Mouse (Mus musculus) intestine, embryonic 16.5 days (tissue): ENCODE data around the gene Mlh3. TPM values are rescaled to one million over a fixed set of nuclear protein-coding genes. Genes with fewer than 3 reads are reported as not detected.

ENCODE experiments used
- ATAC-seq: fragments of 200-750 bp; cut with Nextera tagmentation; 2 replicates; pipeline ENCODE4 v1.8.0; 2017; ENCODE audit warnings: moderate TSS enrichment, moderate library complexity
- H3K27ac ChIP-seq: fragments of 300-500 bp; sonication (generic); 2 replicates; pipeline ENCODE4 v1.5.1; 2014; ENCODE audit warnings: mild to moderate bottlenecking, low read length
- H3K27me3 ChIP-seq: fragments of 300-500 bp; sonication (generic); replicated peaks from 2 replicates; pipeline ENCODE4 v1.6.1; 2014; ENCODE audit warnings: low read length, control low read depth, mixed read lengths; ENCODE audit not compliant: control insufficient read depth, insufficient read depth
- H3K36me3 ChIP-seq: fragments of 300-500 bp; sonication (generic); 2 replicates; pipeline ENCODE4 v1.6.1; 2014; ENCODE audit warnings: low read length, control low read depth; ENCODE audit not compliant: control insufficient read depth, insufficient read depth
- H3K4me1 ChIP-seq: fragments of 300-500 bp; sonication (generic); 2 replicates; pipeline ENCODE4 v1.6.1; 2014; ENCODE audit warnings: low read length, control low read depth, mixed read lengths; ENCODE audit not compliant: control insufficient read depth, insufficient read depth
- H3K4me2 ChIP-seq: fragments of 300-500 bp; sonication (generic); 2 replicates; pipeline ENCODE4 v1.6.1; 2014; ENCODE audit warnings: low read depth, low read length, control low read depth
- H3K4me3 ChIP-seq: fragments of 300-500 bp; sonication (generic); 2 replicates; pipeline ENCODE4 v1.5.1; 2014; ENCODE audit warnings: mild to moderate bottlenecking, low read length
- H3K9ac ChIP-seq: fragments of 300-500 bp; sonication (generic); 2 replicates; pipeline ENCODE4 v1.6.1; 2014; ENCODE audit warnings: low read depth, low read length
- H3K9me3 ChIP-seq: fragments of 300-500 bp; sonication (generic); 2 replicates; pipeline ENCODE4 v1.6.1; 2016; ENCODE audit warnings: low read length, control low read depth; ENCODE audit not compliant: control insufficient read depth
- WGBS: fragments of 180-500 bp; shearing (Covaris S2); extraction: QIAGEN DNeasy Blood & Tissue Kit; methylation state at CpG from one replicate; pipeline ENCODE4 v1.1.7; 2014; 5-methylcytosine and 5-hydroxymethylcytosine counted together
- polyA plus RNA-seq: library from polyadenylated mRNA; unstranded; fragments of >200 nt; fragmentation: Nextera tagmentation; extraction: Ambion mirVana; gene quantifications from 2 replicates; pipeline ENCODE4 v1.2.1, GENCODE M21; 2015

Gene Mlh3
- polyA plus RNA-seq, 1 experiment from 2014 or later = 5.5 TPM

DNA sequence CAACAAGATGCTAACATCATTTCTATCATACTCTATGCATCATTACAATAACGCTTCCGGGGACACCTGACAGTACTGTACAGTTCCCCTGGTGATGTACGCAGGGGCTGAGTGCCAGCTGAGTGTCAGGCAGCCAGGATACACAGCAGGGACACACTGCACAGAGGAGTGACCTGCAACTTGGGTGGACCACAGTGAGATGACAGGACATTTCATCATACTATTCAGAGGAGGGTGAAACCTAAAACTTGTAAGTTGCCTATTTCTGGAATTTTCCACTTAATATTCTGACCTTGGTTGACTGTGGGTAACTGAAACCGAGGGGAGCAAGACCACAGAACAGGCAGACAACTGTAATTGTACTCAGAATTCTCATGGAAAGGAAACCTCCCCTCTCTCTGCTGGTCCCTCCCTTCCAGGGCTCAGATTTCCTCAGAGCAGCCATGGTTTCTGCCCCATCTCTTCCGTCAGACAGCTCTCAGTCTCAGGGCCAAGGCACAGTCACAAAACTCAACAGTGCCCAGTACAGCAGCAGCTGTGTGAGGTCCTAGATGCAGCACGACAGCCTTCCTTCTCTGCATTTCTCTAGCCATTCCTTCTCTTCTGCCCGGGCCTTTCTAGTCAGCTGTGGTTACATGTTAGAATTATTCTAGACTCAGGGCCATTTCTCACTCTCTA lies 14.2 kb downstream of the Mlh3 start:
- no peaks in the 10 kb centered on the region for H3K36me3 ChIP-seq
- H3K27me3 ChIP-seq = no peaks in the 10 kb centered on the region
- no peak overlapping the region for H3K4me2 ChIP-seq
- no peaks in the 10 kb centered on the region for H3K9me3 ChIP-seq
- no peak overlapping the region for H3K4me3 ChIP-seq
- 67% methylated on average over 7 of the region's 7 CpGs for WGBS
- H3K9ac ChIP-seq = no peak overlapping the region
- ATAC-seq = no peak
- no peaks in the 10 kb centered on the region for H3K4me1 ChIP-seq
- H3K27ac ChIP-seq = no peak overlapping the region

DNA sequence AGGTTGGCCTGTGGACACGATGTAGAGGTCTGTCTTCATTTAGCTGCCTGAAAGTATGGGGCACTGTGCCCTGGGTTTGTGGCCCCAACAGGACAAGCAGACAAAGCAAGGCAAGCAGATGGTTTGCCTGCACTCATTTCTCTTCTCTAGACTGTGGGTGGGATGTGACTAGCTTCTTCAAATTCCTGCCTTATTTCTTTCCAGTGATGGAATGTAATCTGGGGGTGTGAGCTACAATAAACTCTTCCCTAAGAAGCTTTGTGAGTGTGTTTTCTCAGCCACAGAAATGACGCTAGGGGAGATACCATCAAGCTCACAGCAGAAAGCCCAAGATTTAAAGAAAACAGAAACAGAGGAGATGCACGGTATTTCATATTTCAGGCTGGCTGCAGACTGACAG lies 18.3 kb downstream of the Mlh3 start:
- Histone ChIP-seq H3K27me3 (no peaks in the 10 kb centered on the region), H3K36me3 (no peaks in the 10 kb centered on the region), H3K4me1 (no peaks in the 10 kb centered on the region), H3K4me2 (no peak overlapping the region), H3K9ac (no peak overlapping the region), H3K9me3 (no peaks in the 10 kb centered on the region), H3K27ac (no peak overlapping the region), H3K4me3 (no peak overlapping the region)
- no peak for ATAC-seq
- 73% methylated on average over 3 of the region's 3 CpGs for WGBS

DNA sequence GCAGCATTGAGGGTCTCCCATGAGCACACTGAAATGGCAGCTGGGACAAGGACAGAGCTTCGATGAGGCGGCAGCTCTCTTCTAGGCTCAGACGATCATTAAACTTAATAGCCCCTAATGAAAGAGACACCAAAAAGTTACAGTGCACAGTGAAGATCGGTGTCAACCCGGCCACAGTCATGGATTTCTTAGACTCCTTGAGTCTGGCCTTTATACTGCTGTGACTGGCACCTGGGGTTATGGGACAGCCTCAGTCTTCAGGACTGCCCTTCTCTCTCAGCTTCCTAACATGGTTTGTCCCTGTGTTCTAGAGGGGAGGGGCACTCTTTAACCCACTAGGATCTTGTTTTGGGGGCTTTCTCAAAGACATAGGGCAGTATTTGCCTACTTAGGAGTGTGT lies 32.8 kb downstream of the Mlh3 start:
- no peak overlapping the region for H3K27ac ChIP-seq
- H3K9ac ChIP-seq = no peak overlapping the region
- no peaks in the 10 kb centered on the region for H3K9me3 ChIP-seq
- no peak overlapping the region for H3K4me2 ChIP-seq
- ATAC-seq = no peak
- 80% methylated on average over 5 of the region's 5 CpGs for WGBS
- H3K36me3 ChIP-seq = no peaks in the 10 kb centered on the region
- no peaks in the 10 kb centered on the region for H3K4me1 ChIP-seq
- H3K27me3 ChIP-seq = no peaks in the 10 kb centered on the region
- no peak overlapping the region for H3K4me3 ChIP-seq

DNA sequence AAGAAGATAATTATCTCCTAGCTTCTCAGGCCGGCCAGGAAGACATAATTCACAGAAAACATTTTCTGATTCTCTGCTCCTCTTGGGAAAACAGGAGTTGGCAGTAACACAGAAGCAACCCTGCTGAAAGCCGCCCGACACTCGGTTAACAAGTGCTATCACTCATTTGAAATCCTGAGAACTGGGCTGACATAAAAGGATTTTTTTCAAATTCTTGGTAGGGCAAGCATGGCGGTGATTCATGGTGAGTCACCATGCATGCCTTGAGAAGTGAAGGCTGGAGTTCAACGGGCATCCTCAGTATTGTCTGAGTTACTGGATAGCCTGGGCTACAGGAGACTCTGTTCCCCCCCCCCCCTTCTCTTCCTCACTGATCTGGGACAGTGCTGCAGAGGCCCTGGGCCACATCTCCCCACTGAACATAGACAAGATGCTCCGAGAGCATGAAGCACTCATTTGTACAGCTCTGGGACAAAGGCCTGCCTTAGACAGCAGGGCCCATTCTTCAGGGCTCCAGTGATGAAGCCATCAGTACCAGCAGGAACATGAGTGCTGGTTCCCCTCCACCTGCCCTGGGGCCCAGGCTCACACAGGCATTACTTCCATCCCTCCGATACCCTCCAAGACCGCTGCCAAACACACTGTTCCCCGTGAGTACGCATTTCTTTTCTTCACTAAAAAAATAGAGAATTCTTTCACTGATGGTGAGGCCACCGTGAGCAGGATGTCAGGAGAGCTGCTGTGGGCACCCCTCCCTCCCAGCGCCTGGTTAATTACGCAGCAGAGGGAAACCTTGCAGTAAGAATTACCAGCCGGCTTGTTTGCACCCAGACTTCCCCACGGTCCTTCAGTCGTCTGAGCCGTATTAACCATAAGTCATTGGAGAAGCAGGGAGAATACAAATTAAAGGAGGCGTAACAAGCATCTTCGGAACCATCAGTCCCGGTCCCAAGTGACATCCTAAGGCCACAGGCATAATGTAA lies 36.7 kb downstream of the Mlh3 start:
- H3K4me3 ChIP-seq = no peak overlapping the region
- H3K9me3 ChIP-seq = no peaks in the 10 kb centered on the region
- H3K4me2 ChIP-seq = no peak overlapping the region
- no peaks in the 10 kb centered on the region for H3K36me3 ChIP-seq
- ATAC-seq = no peak
- WGBS = 79% methylated on average over 21 of the region's 21 CpGs
- H3K27me3 ChIP-seq = no peaks in the 10 kb centered on the region
- no peak overlapping the region for H3K9ac ChIP-seq
- H3K27ac ChIP-seq = no peak overlapping the region
- no peaks in the 10 kb centered on the region for H3K4me1 ChIP-seq

DNA sequence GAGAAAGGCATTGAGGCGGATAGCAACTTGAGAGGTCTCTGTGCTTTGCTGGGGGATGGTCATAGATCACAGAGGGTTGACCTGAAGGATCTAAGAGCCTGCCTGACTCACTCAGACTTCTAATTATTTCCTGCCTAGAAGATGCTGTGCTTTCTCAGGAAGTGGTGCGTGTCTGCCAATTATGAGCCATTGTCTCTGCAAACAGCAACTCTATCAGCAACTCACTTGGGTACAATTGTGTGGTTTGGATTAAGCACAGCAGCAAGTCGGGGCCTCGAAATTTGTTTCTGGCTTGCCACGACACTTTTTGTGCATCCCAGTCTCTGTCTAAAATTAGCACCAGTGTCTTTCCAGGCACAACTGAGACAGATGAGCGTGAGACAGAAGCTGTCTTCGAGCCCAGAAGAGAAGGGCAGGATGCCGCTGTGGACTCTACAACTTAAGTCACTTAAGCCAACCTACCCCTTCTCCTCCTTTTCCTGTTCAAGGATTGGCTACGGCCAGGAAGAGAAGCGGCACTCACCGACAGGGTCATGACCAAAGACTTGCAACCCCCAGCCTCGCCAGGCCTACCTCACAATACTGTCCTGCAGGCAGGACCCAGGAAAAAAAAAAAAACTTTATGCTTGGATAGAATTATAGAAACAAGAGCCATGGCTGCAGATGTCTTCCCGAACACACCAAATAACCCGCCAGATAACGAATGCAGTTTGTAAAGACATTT lies 42.4 kb downstream of the Mlh3 start:
- ATAC-seq = no peak
- H3K9ac ChIP-seq = no peak overlapping the region
- H3K4me2 ChIP-seq = no peak overlapping the region

DNA sequence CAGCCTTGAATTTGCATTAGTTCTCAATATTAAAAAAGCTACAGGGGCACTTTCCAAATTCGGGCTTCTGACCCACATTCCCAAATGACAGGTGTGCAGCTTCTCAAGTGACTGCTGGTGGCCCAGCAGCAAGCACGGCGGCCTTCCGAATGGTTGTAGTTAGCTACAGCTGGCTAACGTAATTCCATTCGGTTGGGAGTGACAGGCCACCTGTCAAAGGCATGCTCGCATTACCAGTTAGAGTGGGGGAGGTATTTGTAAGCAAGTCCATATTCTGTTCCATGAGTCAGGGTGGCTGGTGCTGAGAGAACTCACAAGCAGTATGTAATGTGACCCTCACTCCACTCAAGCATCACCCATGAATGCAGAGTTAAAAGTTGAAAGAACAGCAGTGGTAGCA lies 43.2 kb downstream of the Mlh3 start:
- 47% methylated on average over 7 of the region's 7 CpGs for WGBS
- Histone ChIP-seq H3K36me3 (peaks cover 17% of the 10 kb centered on the region), H3K27me3 (no peaks in the 10 kb centered on the region), H3K4me2 (no peak overlapping the region), H3K27ac (no peak overlapping the region), H3K4me1 (no peaks in the 10 kb centered on the region), H3K9me3 (no peaks in the 10 kb centered on the region), H3K9ac (no peak overlapping the region), H3K4me3 (no peak overlapping the region)
- ATAC-seq = no peak

More for the DNA sequence above, 42.4 kb downstream of the Mlh3 start:
- whole genome bisulfite sequencing = 69% methylated on average over 15 of the region's 15 CpGs
- Histone ChIP-seq H3K27ac (no peak overlapping the region), H3K27me3 (no peaks in the 10 kb centered on the region), H3K4me1 (no peaks in the 10 kb centered on the region), H3K9me3 (no peaks in the 10 kb centered on the region), H3K36me3 (peaks cover 15% of the 10 kb centered on the region), H3K4me3 (no peak overlapping the region)

DNA sequence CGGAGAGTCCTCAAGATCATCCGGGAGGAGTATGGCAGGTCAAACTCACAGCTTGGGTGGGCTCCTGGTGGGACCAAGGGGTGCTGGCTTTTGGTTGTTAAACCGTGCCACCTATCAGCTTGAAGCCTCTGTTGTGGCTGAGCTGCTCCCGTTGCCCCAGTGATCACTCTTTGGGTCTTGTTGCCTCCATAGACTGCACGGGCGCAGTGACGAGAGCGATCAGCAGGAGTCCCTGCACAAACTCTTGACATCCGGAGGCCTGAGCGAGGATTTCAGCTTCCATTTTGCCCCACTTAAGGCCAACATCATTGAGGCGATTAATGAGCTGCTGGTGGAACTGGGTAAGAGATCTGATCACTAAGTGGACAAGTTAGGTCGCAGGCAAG lies 50.5 kb downstream of the Mlh3 start:
- Histone ChIP-seq H3K36me3 (peaks cover 9% of the 10 kb centered on the region), H3K4me2 (peak overlapping the region; percentile 87), H3K4me3 (peak overlapping the region; percentile 79), H3K27ac (peak overlapping the region; percentile 57; the same call in 1 of the 2 replicates), H3K9me3 (no peaks in the 10 kb centered on the region), H3K4me1 (peaks cover 6% of the 10 kb centered on the region; the same call in 1 of the 2 replicates), H3K27me3 (no peaks in the 10 kb centered on the region), H3K9ac (peak overlapping the region; percentile 78)
- WGBS = 4% methylated on average over 12 of the region's 12 CpGs
- ATAC-seq = no peak

DNA sequence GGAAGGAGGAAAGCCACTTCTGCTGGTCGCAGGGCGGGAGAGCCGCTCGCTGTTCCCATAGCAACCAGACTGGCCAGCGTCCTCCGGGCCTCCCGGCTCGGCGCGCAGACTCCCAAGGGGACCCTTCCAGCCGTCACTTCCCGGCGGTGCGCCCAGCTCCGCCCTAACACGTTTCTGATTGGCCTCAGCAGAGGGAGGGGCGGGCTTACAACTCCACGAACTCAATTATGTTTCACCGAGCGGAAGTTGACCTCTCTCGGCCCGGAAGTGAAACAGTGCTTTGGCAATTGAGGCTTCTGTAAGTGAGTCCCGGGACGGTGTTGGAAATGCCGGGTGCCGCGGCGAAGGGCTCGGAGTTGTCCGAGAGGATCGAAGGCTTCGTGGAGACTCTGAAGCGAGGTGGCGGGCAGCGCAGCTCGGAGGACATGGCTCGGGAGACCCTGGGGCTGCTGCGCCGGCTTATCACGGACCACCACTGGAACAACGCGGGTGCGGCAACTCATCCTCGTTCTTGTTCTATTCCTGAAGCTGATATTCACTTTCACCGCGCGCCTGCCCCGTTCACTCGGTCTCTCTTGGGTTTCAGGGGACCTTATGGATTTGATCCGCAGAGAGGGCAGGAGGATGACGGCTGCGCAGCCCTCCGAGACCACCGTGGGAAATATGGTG lies 51.0 kb downstream of the Mlh3 start, which contains the start of gene Eif2b2:
Gene Eif2b2 (plus strand): TSS at position 246 of the 669 bp plus-strand sequence.
- under 1% methylated on average over 54 of the region's 54 CpGs for WGBS
- ATAC-seq = peak; percentile 100
- H3K27ac ChIP-seq = peak within 1 kb of the TSS; percentile 57
- peak within 1 kb of the TSS; percentile 87 for H3K4me2 ChIP-seq
- peak within 1 kb of the TSS; percentile 79 for H3K4me3 ChIP-seq
- H3K9me3 ChIP-seq = no peaks in the 10 kb centered on the region
- no peaks in the 10 kb centered on the region for H3K27me3 ChIP-seq
- peak within 1 kb of the TSS; percentile 78 for H3K9ac ChIP-seq
- H3K36me3 ChIP-seq = peaks cover 7% of the 10 kb centered on the region
- H3K4me1 ChIP-seq = peaks cover 6% of the 10 kb centered on the region; the same call in 1 of the 2 replicates
